Mouse (Mus musculus): ENCODE data around the gene Cdh3.

- TF ChIP-seq GATA1 (IDR thresholded peaks at IDR 0.05; ENCODE audit: borderline replicate concordance, low read length) = no peak
- no peak for TF ChIP-seq FLI1 (IDR thresholded peaks at IDR 0.05; ENCODE audit: low read length)
These were observed 28.5 kb downstream of the Cdh3 start for GRCm38 (mm10) chr8:106539193-106539592.

All from megakaryocyte, embryonic 14.5 days (primary cell).